In the genomic region with DNA sequence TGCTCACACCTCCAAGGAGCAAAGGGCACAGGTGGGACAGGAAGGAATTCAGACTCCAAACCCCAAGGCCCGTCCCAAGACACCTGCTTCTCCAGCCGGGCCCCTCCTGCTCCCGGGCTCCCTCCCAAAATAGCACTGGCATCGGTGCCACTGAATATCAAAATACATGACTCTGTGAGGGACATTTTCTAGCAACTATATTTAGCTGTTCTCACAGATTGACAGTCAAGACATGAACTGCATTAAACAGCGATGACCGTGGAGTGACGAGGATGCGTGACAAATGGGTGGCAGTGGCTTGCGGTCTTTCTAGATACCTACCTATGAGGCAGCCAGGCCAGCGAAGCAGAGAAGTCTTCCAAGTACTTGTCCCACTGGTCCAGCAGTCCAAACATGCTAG, we compare ENCODE assay signal across 33 mouse cellular contexts. TPM values are rescaled to one million over a fixed set of nuclear protein-coding genes. Genes with fewer than 3 reads are reported as not detected.
DNase-seq lines count a peak whose midpoint lies in the region; ATAC-seq lines count a peak whose summit lies in the region.
"Had no signal": no experiment of that assay in that cellular context is flagged by ENCODE, and none has a peak within 500 bp of the region (broad histone marks: within the 10 kb centered on the region; RNA-seq: fewer than 3 reads in every experiment).

No protein-coding gene starts in this region.

- H3K4me3 ChIP-seq in heart, embryonic 12.5 days, result no peak overlapping the region
- H3K4me3 ChIP-seq: embryonic facial prominence, embryonic 12.5 days; forebrain, embryonic 12.5 days; hindbrain, embryonic 12.5 days; left cerebral cortex, adult 2 months; limb, embryonic 15.5 days; lung, embryonic 15.5 days; megakaryocyte, embryonic 14.5 days; midbrain, embryonic 13.5 days; myocyte; neural tube, embryonic 13.5 days; stomach, embryonic 15.5 days had no signal

- H3K27ac ChIP-seq in heart, embryonic 12.5 days (ENCODE audit: poor library complexity, severe bottlenecking), result 0 out of 2 replicates have a peak overlapping the region, but pooled peaks have one; percentile 44
- H3K27ac ChIP-seq: embryonic facial prominence, embryonic 12.5 days; forebrain, embryonic 12.5 days; hindbrain, embryonic 12.5 days; left cerebral cortex, adult 2 months; limb, embryonic 15.5 days; liver, embryonic 14.5 days; lung, embryonic 15.5 days; midbrain, embryonic 13.5 days; neural tube, embryonic 13.5 days; stomach, embryonic 15.5 days had no signal

- H3K4me1 ChIP-seq in heart, embryonic 12.5 days (replicated peaks), result peaks cover 5% of the 10 kb centered on the region; the same call in 1 of the 2 replicates
- H3K4me1 ChIP-seq: embryonic facial prominence, embryonic 12.5 days; forebrain, embryonic 12.5 days; hindbrain, embryonic 12.5 days; limb, embryonic 15.5 days; lung, embryonic 15.5 days; midbrain, embryonic 13.5 days; neural tube, embryonic 13.5 days; stomach, embryonic 15.5 days had no signal

- 59% methylated on average over 10 of the region's 10 CpGs for WGBS in heart, embryonic 12.5 days

- no peak overlapping the region for H3K9ac ChIP-seq in heart, embryonic 12.5 days
- H3K9ac ChIP-seq: embryonic facial prominence, embryonic 12.5 days; forebrain, embryonic 12.5 days; hindbrain, embryonic 12.5 days; limb, embryonic 15.5 days; liver, embryonic 14.5 days; lung, embryonic 15.5 days; midbrain, embryonic 13.5 days; neural tube, embryonic 13.5 days; stomach, embryonic 15.5 days had no signal

- no peaks in the 10 kb centered on the region for H3K27me3 ChIP-seq in heart, embryonic 12.5 days (replicated peaks)
- H3K27me3 ChIP-seq: CH12.LX; embryonic facial prominence, embryonic 12.5 days; forebrain, embryonic 12.5 days; hindbrain, embryonic 12.5 days; limb, embryonic 15.5 days; lung, embryonic 15.5 days; midbrain, embryonic 13.5 days; neural tube, embryonic 13.5 days; Patski; stomach, embryonic 15.5 days had no signal

- H3K4me2 ChIP-seq in heart, embryonic 12.5 days, result peak overlapping the region; percentile 29
- H3K4me2 ChIP-seq: embryonic facial prominence, embryonic 12.5 days; forebrain, embryonic 12.5 days; hindbrain, embryonic 12.5 days; limb, embryonic 15.5 days; lung, embryonic 15.5 days; midbrain, embryonic 13.5 days; neural tube, embryonic 13.5 days; stomach, embryonic 15.5 days had no signal

- H3K36me3 ChIP-seq in heart, embryonic 12.5 days, result peaks cover 4% of the 10 kb centered on the region; the same call in 1 of the 2 replicates
- H3K36me3 ChIP-seq: embryonic facial prominence, embryonic 12.5 days; hindbrain, embryonic 12.5 days; limb, embryonic 15.5 days; lung, embryonic 15.5 days; stomach, embryonic 15.5 days had no signal

- no peak for ATAC-seq in heart, embryonic 12.5 days (ENCODE audit: insufficient number of reproducible peaks, low FRiP score)
- ATAC-seq in monocyte, adult 5-6 weeks (replicated peaks; ENCODE audit: insufficient number of reproducible peaks, low FRiP score, low TSS enrichment, poor library complexity, severe bottlenecking), result no peak
- ATAC-seq: intestine, postnatal 0 days; midbrain, embryonic 13.5 days; Patski had no signal

- peak; percentile 52 to 68 for DNase-seq in gastrocnemius, adult 8-10 months (ENCODE audit: low spot score in 2 of 2)
- DNase-seq in gastrocnemius, postnatal 25 days, result peak; percentile 72
- peak; percentile 45 to 50 for DNase-seq in heart, postnatal 10 days
- no peak for DNase-seq in adrenal gland, postnatal 10 days
- DNase-seq in thymus, adult 18-20 months, result no peak
- DNase-seq: adrenal gland, adult 2 months; B cell, adult 2 months; cerebellum, adult 2 months; cerebellum, postnatal 25 days; kidney, postnatal 4 days; lung, postnatal 36 days; thymus, postnatal 36 days had no signal

- intact Hi-C loops in heart, postnatal 10 days (cut with DNase I), result no loop called here

- H3K9me3 ChIP-seq in heart, embryonic 12.5 days (replicated peaks), result no peaks in the 10 kb centered on the region
- H3K9me3 ChIP-seq: embryonic facial prominence, embryonic 12.5 days; forebrain, embryonic 12.5 days; G1E; hindbrain, embryonic 12.5 days; limb, embryonic 15.5 days; lung, embryonic 15.5 days; midbrain, embryonic 13.5 days; neural tube, embryonic 13.5 days; stomach, embryonic 15.5 days had no signal

RNA-seq across cellular contexts. Expression of a gene that starts 6.1 kb away (rescaled TPM):
- not detected for total RNA-seq in gastrocnemius, adult 8-10 months (2022)
- total RNA-seq in gastrocnemius, postnatal 25 days (2021), result under 1 TPM in 1 of 2 experiments, not detected in 1; 0.18 TPM
- polyA plus RNA-seq in heart, embryonic 12.5 days (2016; fragmentation: Nextera tagmentation; extraction: Ambion mirVana), result 0.33 TPM in 1 of 2 replicates, not detected in the other
- total RNA-seq in heart, postnatal 10 days (2021), result under 1 TPM in 1 of 2 experiments, not detected in 1; 0.17 TPM
- total RNA-seq in adrenal gland, postnatal 10 days (2021), result under 1 TPM; 0.51 to 0.81 TPM
- total RNA-seq in monocyte, adult 5-6 weeks (2017), result not detected in 3 replicates
- total RNA-seq: adrenal gland, adult 2 months; CH12.LX; G1E; granulocyte monocyte progenitor cell, adult 5-6 weeks; layer of hippocampus, postnatal 10 days; left cerebral cortex, adult 2 months; left cerebral cortex, postnatal 36 days had no signal
- polyA plus RNA-seq: G1E had no signal

RNA-seq across cellular contexts. Expression of a gene that starts 15.4 kb away (rescaled TPM):
- 10 to 100 TPM; 48.7 to 54.8 (median 53.0) TPM for total RNA-seq in gastrocnemius, adult 8-10 months (2022)
- total RNA-seq in gastrocnemius, postnatal 25 days (2021), result 10 to 100 TPM; 37.9 to 42.3 TPM
- 21.6 and 21.8 TPM in 2 replicates for polyA plus RNA-seq in heart, embryonic 12.5 days (2016; fragmentation: Nextera tagmentation; extraction: Ambion mirVana)
- total RNA-seq in heart, postnatal 10 days (2021), result 10 to 100 TPM; 28.2 to 31.3 TPM
- total RNA-seq in adrenal gland, postnatal 10 days (2021), result 10 to 100 TPM; 32.1 to 34.1 TPM
- 8.5 to 18.5 TPM (median 9.1 TPM) in 3 replicates for total RNA-seq in monocyte, adult 5-6 weeks (2017)

RNA-seq across cellular contexts. Expression of a gene that starts 41.9 kb away (rescaled TPM):
- total RNA-seq in gastrocnemius, adult 8-10 months (2022), result 1 to 10 TPM; 5.0 to 6.2 (median 5.6) TPM
- total RNA-seq in gastrocnemius, postnatal 25 days (2021), result 1 to 10 TPM; 5.8 to 6.1 TPM
- polyA plus RNA-seq in heart, embryonic 12.5 days (2016; fragmentation: Nextera tagmentation; extraction: Ambion mirVana), result 20.0 and 20.4 TPM in 2 replicates
- 10 to 100 TPM in 1 of 2 experiments, 1 to 10 TPM in 1; 8.2 to 11.5 TPM for total RNA-seq in heart, postnatal 10 days (2021)
- total RNA-seq in adrenal gland, postnatal 10 days (2021), result 10 to 100 TPM in 1 of 2 experiments, 1 to 10 TPM in 1; 8.8 to 15.7 TPM
- 1.3 to 7.5 TPM (median 2.8 TPM) in 3 replicates for total RNA-seq in monocyte, adult 5-6 weeks (2017)

Comparison
In these comparisons a context has a peak if more than half of its experiments do, and no peak if none do; other contexts are left out.
1. DNase-seq: peak in gastrocnemius, adult 8-10 months (2 of 2), gastrocnemius, postnatal 25 days (single experiment) and heart, postnatal 10 days (2 of 2); none in adrenal gland, postnatal 10 days (single experiment) and thymus, adult 18-20 months (0 of 2).